Mouse (Mus musculus) hindbrain, embryonic 16.5 days (tissue): Measurements from ENCODE around the gene 4930402H24Rik. TPM values are rescaled to one million over a fixed set of nuclear protein-coding genes. Genes with fewer than 3 reads are reported as not detected.
A peak's percentile ranks its signal among the peaks of the same experiment; 100 is the strongest.

Experiments
- ATAC-seq: fragments of 200-750 bp; cut with Nextera tagmentation; 2 replicates; pipeline ENCODE4 v1.8.0; 2017; ENCODE audit warnings: moderate TSS enrichment, moderate library complexity
- H3K27ac ChIP-seq: fragments of 300-500 bp; sonication (generic); 2 replicates; pipeline ENCODE4 v1.5.1; 2014; ENCODE audit warnings: low read depth, mild to moderate bottlenecking, control low read depth, low read length, moderate library complexity
- H3K27me3 ChIP-seq: fragments of 300-500 bp; sonication (generic); replicated peaks from 2 replicates; pipeline ENCODE4 v1.6.1; 2014; ENCODE audit warnings: low read length; ENCODE audit not compliant: control insufficient read depth, insufficient read depth
- H3K36me3 ChIP-seq: fragments of 300-500 bp; sonication (generic); 2 replicates; pipeline ENCODE4 v1.6.1; 2014; ENCODE audit warnings: mild to moderate bottlenecking, low read length, moderate library complexity, mixed read lengths; ENCODE audit not compliant: control insufficient read depth, insufficient read depth
- H3K4me1 ChIP-seq: fragments of 300-500 bp; sonication (generic); 2 replicates; pipeline ENCODE4 v1.6.1; 2014; ENCODE audit warnings: low read depth, low read length; ENCODE audit not compliant: control insufficient read depth, insufficient read depth
- H3K4me2 ChIP-seq: fragments of 300-500 bp; sonication (generic); 2 replicates; pipeline ENCODE4 v1.6.1; 2014; ENCODE audit warnings: mild to moderate bottlenecking, low read length, control low read depth, moderate library complexity
- H3K4me3 ChIP-seq: fragments of 300-500 bp; sonication (generic); 2 replicates; pipeline ENCODE4 v1.5.1; 2014; ENCODE audit warnings: mild to moderate bottlenecking, low read length, control low read depth, moderate library complexity
- H3K9ac ChIP-seq: fragments of 300-500 bp; sonication (generic); 2 replicates; pipeline ENCODE4 v1.6.1; 2014; ENCODE audit warnings: low read depth, mild to moderate bottlenecking, control low read depth, low read length, moderate library complexity
- H3K9me3 ChIP-seq: fragments of 300-500 bp; sonication (generic); 2 replicates; pipeline ENCODE4 v1.6.1; 2014; ENCODE audit warnings: mild to moderate bottlenecking, low read length, moderate library complexity; ENCODE audit not compliant: control insufficient read depth
- WGBS: fragments of 180-500 bp; shearing (Covaris S2); extraction: QIAGEN DNeasy Blood & Tissue Kit; methylation state at CpG from one replicate; pipeline ENCODE4 v1.1.7; 2014; 5-methylcytosine and 5-hydroxymethylcytosine counted together
- polyA plus RNA-seq: library from polyadenylated mRNA; unstranded; fragments of >200 nt; fragmentation: Nextera tagmentation; extraction: Ambion mirVana; gene quantifications from 2 replicates; pipeline ENCODE4 v1.2.1, GENCODE M21; 2015

The 4930402H24Rik gene
- polyA plus RNA-seq, 1 experiment from 2014 or later = 78.7 TPM

GRCm38 (mm10) chr2:130693563-130693962 is 212.6 kb downstream of the 4930402H24Rik start:
- no peak for ATAC-seq
- H3K27me3 ChIP-seq = peaks cover 25% of the 10 kb centered on the region
- H3K4me1 ChIP-seq = peaks cover 15% of the 10 kb centered on the region
- no peak overlapping the region for H3K27ac ChIP-seq
- H3K36me3 ChIP-seq = no peaks in the 10 kb centered on the region
- H3K9ac ChIP-seq = no peak overlapping the region
- no peak overlapping the region for H3K4me2 ChIP-seq
- no peak overlapping the region for H3K4me3 ChIP-seq
- H3K9me3 ChIP-seq = no peaks in the 10 kb centered on the region
- WGBS = 57% methylated on average over 3 of the region's 3 CpGs

GRCm38 (mm10) chr2:130689011-130689410 is 217.2 kb downstream of the 4930402H24Rik start:
- H3K9me3 ChIP-seq = no peaks in the 10 kb centered on the region
- H3K36me3 ChIP-seq = no peaks in the 10 kb centered on the region
- no peak overlapping the region for H3K27ac ChIP-seq
- no peaks in the 10 kb centered on the region for H3K27me3 ChIP-seq
- WGBS = 84% methylated on average over 2 of the region's 2 CpGs
- H3K4me2 ChIP-seq = no peak overlapping the region
- H3K4me1 ChIP-seq = no peaks in the 10 kb centered on the region
- no peak overlapping the region for H3K9ac ChIP-seq
- no peak overlapping the region for H3K4me3 ChIP-seq
- ATAC-seq = no peak

- no peak overlapping the region for H3K27ac ChIP-seq
- no peak overlapping the region for H3K9ac ChIP-seq
- no peaks in the 10 kb centered on the region for H3K9me3 ChIP-seq
- no peaks in the 10 kb centered on the region for H3K27me3 ChIP-seq
- WGBS = 86% methylated on average over 9 of the region's 9 CpGs
- H3K36me3 ChIP-seq = peaks cover 11% of the 10 kb centered on the region
- H3K4me3 ChIP-seq = no peak overlapping the region
- H3K4me2 ChIP-seq = no peak overlapping the region
- H3K4me1 ChIP-seq = no peaks in the 10 kb centered on the region
- no peak for ATAC-seq
These were observed 220.8 kb downstream of the 4930402H24Rik start for GRCm38 (mm10) chr2:130685426-130685825.

GRCm38 (mm10) chr2:130681531-130681930 is 224.7 kb downstream of the 4930402H24Rik start:
- H3K4me1 ChIP-seq = no peaks in the 10 kb centered on the region
- H3K4me3 ChIP-seq = no peak overlapping the region
- no peak overlapping the region for H3K9ac ChIP-seq
- ATAC-seq = no peak
- no peaks in the 10 kb centered on the region for H3K9me3 ChIP-seq
- H3K27me3 ChIP-seq = no peaks in the 10 kb centered on the region
- no peak overlapping the region for H3K4me2 ChIP-seq
- 84% methylated on average over 3 of the region's 3 CpGs for WGBS
- H3K36me3 ChIP-seq = peaks cover 42% of the 10 kb centered on the region
- H3K27ac ChIP-seq = no peak overlapping the region

GRCm38 (mm10) chr2:130679899-130680298 is 226.3 kb downstream of the 4930402H24Rik start:
- Histone ChIP-seq H3K4me1 (no peaks in the 10 kb centered on the region), H3K9ac (no peak overlapping the region), H3K9me3 (no peaks in the 10 kb centered on the region), H3K4me3 (no peak overlapping the region), H3K27ac (no peak overlapping the region), H3K27me3 (no peaks in the 10 kb centered on the region), H3K36me3 (peaks cover 53% of the 10 kb centered on the region), H3K4me2 (no peak overlapping the region)
- ATAC-seq = no peak
- 91% methylated on average over 6 of the region's 6 CpGs for WGBS

- no peak overlapping the region for H3K9ac ChIP-seq
- no peaks in the 10 kb centered on the region for H3K4me1 ChIP-seq
- no peaks in the 10 kb centered on the region for H3K27me3 ChIP-seq
- no peaks in the 10 kb centered on the region for H3K9me3 ChIP-seq
- WGBS = 96% methylated on average over 12 of the region's 12 CpGs
- peaks cover 59% of the 10 kb centered on the region for H3K36me3 ChIP-seq
- ATAC-seq = no peak
- no peak overlapping the region for H3K27ac ChIP-seq
- H3K4me2 ChIP-seq = no peak overlapping the region
- no peak overlapping the region for H3K4me3 ChIP-seq
These were observed 227.1 kb downstream of the 4930402H24Rik start for GRCm38 (mm10) chr2:130679154-130679553.

- H3K4me1 ChIP-seq = no peaks in the 10 kb centered on the region
- peaks cover 69% of the 10 kb centered on the region for H3K36me3 ChIP-seq
- 94% methylated on average over 10 of the region's 10 CpGs for WGBS
- no peak overlapping the region for H3K4me2 ChIP-seq
- no peak overlapping the region for H3K27ac ChIP-seq
- no peaks in the 10 kb centered on the region for H3K27me3 ChIP-seq
- no peaks in the 10 kb centered on the region for H3K9me3 ChIP-seq
- no peak overlapping the region for H3K4me3 ChIP-seq
- no peak for ATAC-seq
- no peak overlapping the region for H3K9ac ChIP-seq
These were observed 229.0 kb downstream of the 4930402H24Rik start for GRCm38 (mm10) chr2:130677211-130677610.

- Histone ChIP-seq H3K4me2 (peak within 1 kb of the TSS; percentile 62), H3K9me3 (no peaks in the 10 kb centered on the region), H3K9ac (peak within 1 kb of the TSS; percentile 65), H3K4me3 (peak within 1 kb of the TSS; percentile 58), H3K27ac (peak within 1 kb of the TSS; percentile 90), H3K4me1 (peaks cover 27% of the 10 kb centered on the region), H3K36me3 (0 out of 2 replicates have a peak, but pooled peaks cover 5% of the 10 kb centered on the region), H3K27me3 (no peaks in the 10 kb centered on the region)
- WGBS = 1% methylated on average over 31 of the region's 31 CpGs
- ATAC-seq = peak; percentile 75
These were observed 238.6 kb downstream of the 4930402H24Rik start, which contains the start of gene Itpa for GRCm38 (mm10) chr2:130667559-130667958. Itpa (plus strand) TSS chr2:130667610.

- Histone ChIP-seq H3K27ac (peak within 1 kb of the TSS; percentile 100), H3K4me2 (peak within 1 kb of the TSS; percentile 75), H3K9me3 (no peaks in the 10 kb centered on the region), H3K4me3 (peak within 1 kb of the TSS; percentile 66), H3K4me1 (peaks cover 29% of the 10 kb centered on the region), H3K27me3 (no peaks in the 10 kb centered on the region), H3K36me3 (peaks cover 9% of the 10 kb centered on the region), H3K9ac (peak within 1 kb of the TSS; percentile 94)
- ATAC-seq = peak; percentile 98
- under 1% methylated on average over 39 of the region's 40 CpGs for WGBS
These were observed 242.0 kb downstream of the 4930402H24Rik start, which contains the start of gene Ddrgk1 for GRCm38 (mm10) chr2:130664102-130664701. Ddrgk1 (minus strand) TSS chr2:130664659.
